Mouse (Mus musculus): ENCODE data around the gene Il4ra. TPM values are rescaled to one million over a fixed set of nuclear protein-coding genes. Genes with fewer than 3 reads are reported as not detected.

The Il4ra gene
- total RNA-seq, 2 experiments from 2014 or later: 11.9 to 31.7 TPM

DNA sequence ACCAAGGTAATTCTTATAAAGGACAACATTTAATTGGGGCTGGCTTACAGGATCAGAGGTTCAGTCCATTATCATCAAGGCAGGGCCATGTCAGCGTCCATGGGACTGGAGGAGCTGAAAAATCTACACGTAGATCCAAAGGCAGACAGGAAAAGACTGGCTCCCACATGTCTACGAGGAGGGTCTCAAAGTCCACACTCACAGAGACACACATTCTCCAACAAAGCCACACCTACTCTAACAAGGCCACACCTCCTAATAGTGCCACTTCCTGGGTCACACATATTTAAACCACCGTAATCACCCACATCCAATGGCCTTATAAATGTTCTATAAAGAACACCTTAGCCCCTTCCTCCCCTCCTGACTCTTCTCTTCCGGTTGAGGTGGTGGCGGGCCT, 5.2 kb upstream of the Il4ra start:
- no peak for ATAC-seq (ENCODE audit: poor library complexity, severe bottlenecking)

- ATAC-seq (ENCODE audit: poor library complexity, severe bottlenecking): no peak
Measured at GRCm38 (mm10) chr7:125549916-125550315, 2.0 kb upstream of the Il4ra start.

DNA sequence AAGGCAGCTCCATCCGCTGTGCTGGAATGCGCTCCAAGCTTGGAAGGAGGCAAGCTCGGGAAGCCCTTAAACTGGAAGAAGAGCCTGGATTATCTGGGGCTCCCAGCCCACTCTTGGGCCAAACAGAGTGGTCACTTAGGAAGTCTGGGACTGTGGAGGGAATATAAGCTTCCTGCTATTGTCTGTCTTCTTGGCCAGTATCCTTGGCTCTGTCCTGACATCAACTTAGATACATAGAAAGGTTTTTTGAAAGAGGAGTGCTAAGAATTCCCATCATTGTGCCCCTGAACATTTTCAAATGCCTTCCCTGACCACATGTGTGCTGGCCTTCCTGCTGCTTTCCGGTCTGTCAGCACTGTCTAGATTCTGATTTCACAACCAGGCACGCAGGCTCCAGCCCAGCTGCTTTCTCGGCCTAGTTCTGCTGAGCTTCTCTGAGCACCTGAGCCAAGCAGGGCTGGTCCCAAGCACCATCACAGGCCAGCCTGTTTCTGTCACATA, 989 bp upstream of the Il4ra start:
- ATAC-seq (ENCODE audit: poor library complexity, severe bottlenecking): 0 out of 2 replicates have a peak, but pooled peaks have one; percentile 11

GRCm38 (mm10) chr7:125552851-125553555, 1.1 kb downstream of the Il4ra start:
- no peak for ATAC-seq (ENCODE audit: poor library complexity, severe bottlenecking)

- ATAC-seq (ENCODE audit: poor library complexity, severe bottlenecking): no peak
Measured at GRCm38 (mm10) chr7:125553653-125554428, 1.9 kb downstream of the Il4ra start.

DNA sequence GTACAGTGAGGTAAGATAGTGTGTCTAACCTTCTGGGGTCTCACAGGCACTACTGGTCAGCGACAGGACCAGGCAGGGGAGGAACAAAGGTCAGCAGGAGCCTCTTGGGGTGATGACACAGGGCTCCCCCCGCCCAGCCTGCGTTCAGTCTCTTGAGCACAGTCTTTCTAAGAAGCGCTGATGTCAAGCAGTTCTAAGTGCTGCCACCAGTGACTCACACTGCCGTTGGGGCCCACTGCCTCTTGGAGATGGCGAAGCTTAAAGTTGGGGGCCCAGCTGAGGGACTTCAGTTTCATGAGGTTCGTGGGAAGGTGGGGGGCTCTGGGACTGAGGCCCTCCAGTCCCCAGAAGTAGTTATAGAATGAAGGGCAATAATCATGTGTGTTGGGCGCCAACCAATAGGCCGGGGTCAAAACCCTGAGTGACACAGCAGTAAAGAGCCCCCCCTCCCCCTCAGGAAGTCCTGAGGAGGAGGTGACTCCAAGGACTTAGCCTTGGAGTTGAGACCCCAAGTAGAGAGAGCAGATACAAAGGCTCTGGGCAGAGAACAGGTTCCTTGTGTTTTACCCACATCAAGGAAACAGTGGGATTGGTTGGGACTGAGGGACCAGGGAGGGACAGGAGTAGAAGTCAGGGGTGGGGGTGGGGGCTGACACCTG, 2.7 kb downstream of the Il4ra start:
- ATAC-seq (ENCODE audit: poor library complexity, severe bottlenecking): no peak

- peak; percentile 58 for ATAC-seq (ENCODE audit: poor library complexity, severe bottlenecking)
Measured at GRCm38 (mm10) chr7:125555351-125555872, 3.5 kb downstream of the Il4ra start.

- ATAC-seq (ENCODE audit: poor library complexity, severe bottlenecking): no peak
Measured at GRCm38 (mm10) chr7:125556096-125556495, 4.2 kb downstream of the Il4ra start.

DNA sequence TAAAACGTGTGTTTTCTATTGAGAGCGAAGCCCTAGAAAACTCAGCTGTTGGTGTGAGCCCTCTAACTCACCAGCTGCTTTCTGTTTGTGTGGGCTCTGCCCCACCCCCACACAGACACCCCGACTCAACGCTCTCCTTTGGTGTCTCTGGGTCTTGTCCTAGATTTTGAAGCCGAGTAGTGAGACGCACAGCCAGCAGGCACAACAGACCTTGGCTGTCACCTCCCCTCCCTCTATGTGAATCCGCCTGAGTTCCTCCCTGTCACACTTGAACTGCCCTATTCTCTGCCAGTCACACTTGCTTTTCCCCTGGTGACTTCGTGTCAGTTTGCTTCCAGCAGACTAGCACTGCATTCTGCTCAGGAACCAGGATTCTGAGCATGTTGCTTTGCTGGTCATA, 4.9 kb downstream of the Il4ra start:
- ATAC-seq (ENCODE audit: poor library complexity, severe bottlenecking): no peak

DNA sequence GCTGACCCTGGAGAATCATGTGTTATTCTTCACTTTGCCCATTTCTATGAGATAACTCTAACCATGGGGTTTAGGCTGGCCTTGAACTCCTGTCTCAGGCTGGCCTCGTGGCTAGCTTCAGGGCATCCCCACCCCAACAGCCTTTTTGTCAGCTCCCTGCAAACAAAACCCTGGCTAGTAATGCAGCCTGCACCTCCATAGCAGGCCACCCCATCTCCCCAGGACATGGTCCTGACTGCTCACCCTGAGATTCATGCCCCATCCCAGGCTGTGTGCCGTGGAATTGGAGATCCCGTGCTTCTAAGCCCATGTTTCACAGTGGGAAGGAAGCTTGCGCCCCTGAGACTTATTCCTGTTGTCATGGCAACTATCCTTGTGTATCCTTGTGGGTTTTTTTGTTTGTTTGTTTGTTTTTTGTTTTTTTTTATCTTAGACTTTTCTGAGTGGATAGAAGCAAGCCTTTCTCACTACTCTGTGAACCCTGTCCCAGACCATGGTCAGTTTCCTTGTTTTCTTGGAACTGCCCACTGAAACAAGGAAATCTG, 6.6 kb downstream of the Il4ra start:
- no peak for ATAC-seq (ENCODE audit: poor library complexity, severe bottlenecking)

DNA sequence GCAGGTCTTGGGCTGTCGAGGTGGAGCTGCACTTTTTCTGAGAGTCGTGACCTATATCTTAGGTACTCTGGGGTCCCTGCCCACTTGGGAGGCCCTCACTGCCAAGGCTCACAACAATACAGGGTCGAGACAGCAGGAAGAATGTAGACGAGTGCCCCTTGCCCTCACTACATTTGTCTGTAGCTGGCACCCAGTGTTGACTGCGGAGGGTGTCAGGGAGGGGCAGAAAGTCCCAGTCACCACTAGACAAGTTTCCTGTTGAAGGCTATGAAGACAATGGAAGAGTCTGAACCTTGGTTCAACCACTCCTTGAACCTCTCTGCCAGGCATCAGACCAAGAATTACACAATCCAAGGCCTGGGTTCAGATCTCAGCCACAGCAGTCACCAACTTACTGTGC, 7.1 kb downstream of the Il4ra start:
- no peak for ATAC-seq (ENCODE audit: poor library complexity, severe bottlenecking)

- no peak for ATAC-seq (ENCODE audit: poor library complexity, severe bottlenecking)
Measured at GRCm38 (mm10) chr7:125559537-125559936, 7.6 kb downstream of the Il4ra start.

- peak; percentile 4; the same call in 1 of the 2 replicates for ATAC-seq (ENCODE audit: poor library complexity, severe bottlenecking)
Measured at GRCm38 (mm10) chr7:125560146-125560785, 8.3 kb downstream of the Il4ra start.

DNA sequence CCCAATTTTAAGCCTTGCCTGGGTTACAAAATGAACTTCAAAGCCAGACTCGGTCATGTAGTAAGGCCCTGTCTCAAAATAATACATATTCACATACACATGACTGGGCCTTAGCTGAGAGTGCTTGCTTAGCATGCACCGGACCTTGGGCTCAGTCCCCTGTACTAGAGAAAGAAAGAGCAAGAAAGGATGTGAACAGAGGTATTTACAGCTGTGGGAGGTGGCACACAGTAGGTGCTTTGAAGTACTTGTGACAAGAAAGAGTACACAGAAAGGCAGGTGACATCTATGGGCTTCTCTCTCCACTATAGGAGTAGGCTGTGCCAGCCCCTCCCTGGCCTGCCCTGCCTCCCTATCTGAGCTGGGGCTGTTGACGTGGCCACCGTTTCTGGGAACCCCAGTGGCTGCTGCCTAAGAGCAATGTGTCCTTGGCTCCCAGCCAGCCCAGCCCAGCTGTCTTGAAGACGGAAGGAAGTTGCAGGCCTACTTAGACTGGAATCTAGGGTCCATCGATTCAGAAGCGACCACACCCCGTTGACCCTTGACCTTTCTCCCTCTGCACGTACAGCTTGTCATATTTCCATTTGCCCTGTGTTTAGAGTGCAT, 9.3 kb downstream of the Il4ra start:
- ATAC-seq (ENCODE audit: poor library complexity, severe bottlenecking): peak; percentile 82

- no peak for ATAC-seq (ENCODE audit: poor library complexity, severe bottlenecking)
Measured at GRCm38 (mm10) chr7:125562413-125562812, 10.5 kb downstream of the Il4ra start.

DNA sequence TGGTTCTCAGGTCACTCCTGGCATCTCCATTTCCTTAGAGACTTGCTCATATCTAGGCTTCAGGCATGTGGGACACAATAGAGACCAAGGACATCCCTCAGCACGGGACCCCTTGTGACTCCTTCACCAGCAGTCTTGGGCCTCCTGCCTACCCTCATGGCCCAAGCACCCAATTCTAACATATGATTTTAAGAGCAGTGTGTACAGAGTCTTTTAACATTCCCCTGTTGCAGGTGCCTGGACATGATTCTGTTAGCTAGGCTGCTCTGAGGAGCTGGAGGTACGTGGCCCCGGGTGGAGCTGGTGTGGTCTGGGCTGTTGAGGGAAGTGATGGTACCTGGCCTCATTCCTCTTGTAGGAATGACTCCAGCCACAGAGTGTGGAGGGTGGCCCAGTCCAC, 11.2 kb downstream of the Il4ra start:
- no peak for ATAC-seq (ENCODE audit: poor library complexity, severe bottlenecking)

GRCm38 (mm10) chr7:125564316-125565024, 12.6 kb downstream of the Il4ra start:
- ATAC-seq (ENCODE audit: poor library complexity, severe bottlenecking): no peak

GRCm38 (mm10) chr7:125565516-125566285, 13.8 kb downstream of the Il4ra start:
- no peak for ATAC-seq (ENCODE audit: poor library complexity, severe bottlenecking)

DNA sequence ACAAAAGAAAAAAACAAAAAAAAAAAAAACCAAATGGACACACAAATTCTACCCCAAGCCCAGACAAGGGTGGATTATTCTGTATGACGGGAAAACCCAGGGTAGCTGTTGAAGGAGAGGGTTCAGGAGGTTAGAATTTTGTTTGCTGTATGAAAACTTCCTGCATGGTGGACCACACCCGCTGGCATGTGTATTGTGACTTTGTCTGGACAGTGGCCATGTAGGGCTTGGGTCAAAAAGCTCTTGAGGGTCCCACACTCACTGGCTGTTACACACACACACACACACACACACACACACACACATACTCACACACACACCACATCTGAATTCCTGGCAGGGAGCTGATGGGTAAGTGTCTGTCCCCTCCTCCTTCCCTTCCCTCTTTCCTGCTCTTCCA, 14.5 kb downstream of the Il4ra start:
- no peak for ATAC-seq (ENCODE audit: poor library complexity, severe bottlenecking)

Data from megakaryocyte, adult 5-6 weeks (primary cell).